Mouse (Mus musculus) gastrocnemius, postnatal 4 days (tissue): ENCODE results near the gene Plekha1. TPM values are rescaled to one million over a fixed set of nuclear protein-coding genes. Genes with fewer than 3 reads are reported as not detected.

Experiments
- DNase-seq, 2 experiments: peaks; one replicate each; pipeline ENCODE4 v3.0.0; 2021 to 2022; ENCODE audit warnings: low spot score in 2 of 2, mixed read lengths in 2 of 2
- total RNA-seq, 2 experiments: library from RNA; stranded (reverse); gene quantifications; 2 replicates each; pipeline ENCODE4 v1.2.3; 2021

The Plekha1 gene
- total RNA-seq, 2 experiments from 2014 or later = 31.4 to 37.8 TPM

DNA sequence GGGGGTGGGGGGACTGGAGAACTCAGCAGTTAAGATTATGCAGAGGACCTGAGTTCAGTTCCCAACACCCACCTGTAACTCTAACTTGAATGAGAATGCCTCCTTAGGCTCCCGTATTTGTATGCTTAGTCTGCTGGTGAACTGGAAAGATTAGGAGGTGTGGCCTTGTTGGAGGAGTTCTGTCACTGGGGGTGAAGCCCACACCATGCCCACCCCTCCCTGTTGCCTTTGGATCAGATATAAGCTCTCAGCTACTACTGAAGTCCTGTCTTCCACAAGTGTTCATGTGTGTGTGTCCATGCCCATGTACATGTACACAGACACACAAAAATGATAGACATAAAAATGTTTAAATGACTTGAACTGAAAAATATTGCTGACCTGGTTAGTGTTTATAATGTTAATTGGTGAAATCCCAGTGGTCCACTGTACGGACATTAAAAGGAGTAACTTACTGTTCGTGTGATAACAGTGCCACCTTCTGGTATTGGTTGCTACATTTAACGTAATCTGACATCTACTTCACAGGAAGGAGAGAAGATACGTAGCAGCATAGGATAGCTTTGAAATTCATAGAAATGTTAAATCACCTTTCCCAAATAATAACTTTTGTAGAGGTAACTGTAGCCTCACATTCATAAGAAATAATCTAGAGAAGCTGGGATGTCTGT lies 49.3 kb downstream of the Plekha1 start:
- no peak for DNase-seq

DNA sequence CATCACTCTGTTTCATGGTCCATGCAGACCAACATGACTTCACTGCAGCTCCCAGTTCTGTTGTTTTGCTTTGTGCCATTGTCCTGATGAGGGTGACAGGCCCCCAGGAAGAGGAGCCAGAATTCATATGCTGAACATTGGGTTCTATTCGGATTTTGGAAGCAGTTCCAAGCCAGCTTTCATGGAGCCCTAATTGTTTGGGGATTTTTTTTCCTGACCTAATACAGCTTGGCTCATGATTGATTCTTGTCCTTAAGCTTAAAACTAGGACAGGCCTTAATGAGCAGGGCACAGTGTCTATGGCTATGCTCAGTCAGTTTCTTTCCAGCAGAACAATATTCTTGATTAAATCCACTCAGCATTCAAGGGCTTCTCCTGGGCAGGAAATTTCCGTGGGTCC lies 52.7 kb downstream of the Plekha1 start:
- no peak for DNase-seq

DNA sequence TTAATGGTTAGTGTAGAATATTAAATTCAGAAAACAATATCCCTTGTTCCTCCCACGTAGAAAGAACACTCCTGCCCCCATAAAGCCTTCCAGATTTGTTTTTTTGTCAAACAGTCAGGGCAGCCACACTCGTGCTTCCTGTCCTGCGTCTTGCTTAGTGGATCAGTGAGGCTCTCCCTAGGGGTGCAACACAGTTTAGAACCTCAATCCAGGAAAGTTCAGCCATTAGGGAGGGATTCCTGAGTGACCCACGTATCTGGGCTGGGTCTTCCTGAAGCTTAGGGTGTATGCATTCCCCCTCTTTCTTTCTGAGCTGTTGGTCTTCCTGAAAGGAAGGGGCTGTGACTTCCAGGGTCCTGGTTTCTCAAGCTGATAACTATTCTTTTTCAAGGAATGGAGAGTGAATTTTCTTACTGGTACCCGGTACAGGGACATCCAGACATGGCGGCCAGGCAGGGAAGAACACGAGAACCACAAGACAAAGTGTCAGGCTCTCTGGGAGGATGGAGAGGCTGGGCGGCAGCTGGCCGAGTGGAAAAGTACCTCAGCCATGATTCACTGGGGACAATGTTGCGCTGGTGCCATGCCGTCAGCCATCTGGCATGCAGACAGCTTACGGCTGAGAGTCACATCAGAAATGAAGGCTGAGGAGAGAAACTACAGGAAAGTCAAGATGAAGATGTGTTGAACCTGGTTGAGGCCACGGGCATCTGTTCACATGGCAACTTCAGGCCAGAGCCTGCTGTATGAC lies 57.6 kb downstream of the Plekha1 start:
- no peak for DNase-seq

DNA sequence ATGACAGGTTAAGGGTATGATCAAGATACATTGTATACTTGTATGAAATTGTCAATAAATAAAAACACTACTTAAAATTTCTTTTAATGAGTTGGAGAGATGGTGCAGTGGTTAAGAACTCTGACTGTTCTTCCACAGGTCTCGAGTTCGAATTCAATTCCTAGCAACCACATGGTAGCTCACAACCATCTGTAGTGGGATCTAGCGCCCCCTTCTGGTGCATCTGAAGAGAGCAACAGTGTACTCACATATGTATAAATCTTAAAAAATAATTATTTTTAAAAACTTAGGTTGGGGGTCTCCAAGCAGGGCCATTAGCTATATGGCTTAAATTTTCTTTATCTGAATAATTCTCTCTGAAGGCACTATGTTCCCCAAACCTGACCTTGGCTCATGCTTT lies 64.8 kb downstream of the Plekha1 start:
- DNase-seq = no peak

DNA sequence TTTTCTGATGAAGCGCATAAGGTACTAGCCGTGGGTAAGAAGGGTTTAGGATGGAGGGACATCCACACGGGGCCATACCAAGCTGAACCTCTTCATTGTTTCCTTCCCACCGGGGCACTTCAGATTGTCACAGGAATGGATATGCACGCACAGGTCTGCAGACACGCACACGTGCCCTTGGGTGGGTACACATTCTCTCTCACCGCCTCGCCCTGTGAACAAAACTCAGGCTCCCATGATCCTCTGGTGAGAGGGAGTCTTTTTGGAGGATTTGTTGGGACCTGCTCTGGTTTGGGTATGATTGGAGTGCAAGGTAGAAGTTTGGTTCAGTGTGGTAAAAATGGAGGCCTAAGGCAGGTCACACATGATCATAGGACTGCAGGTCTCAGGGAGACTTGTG lies 67.4 kb downstream of the Plekha1 start:
- DNase-seq = no peak

DNA sequence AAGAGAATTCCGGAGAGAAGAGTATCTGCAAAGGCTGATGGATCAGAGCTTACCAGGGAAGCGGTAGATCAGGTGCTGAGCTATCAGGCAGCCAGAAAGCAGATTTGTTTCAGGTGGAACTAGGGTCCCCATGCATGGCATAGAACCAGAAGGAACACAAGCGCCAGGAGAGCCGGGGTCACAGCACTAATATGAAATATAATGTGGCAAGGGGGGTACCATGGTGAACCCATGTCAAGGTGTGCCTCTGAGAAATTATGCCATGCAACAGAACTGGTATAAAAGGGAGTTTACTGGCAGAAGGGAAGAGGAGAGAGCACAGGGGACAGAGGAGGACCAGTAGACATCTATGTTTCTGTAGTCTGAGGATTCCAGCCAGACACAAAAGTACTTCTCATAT lies 69.1 kb downstream of the Plekha1 start:
- no peak for DNase-seq

DNA sequence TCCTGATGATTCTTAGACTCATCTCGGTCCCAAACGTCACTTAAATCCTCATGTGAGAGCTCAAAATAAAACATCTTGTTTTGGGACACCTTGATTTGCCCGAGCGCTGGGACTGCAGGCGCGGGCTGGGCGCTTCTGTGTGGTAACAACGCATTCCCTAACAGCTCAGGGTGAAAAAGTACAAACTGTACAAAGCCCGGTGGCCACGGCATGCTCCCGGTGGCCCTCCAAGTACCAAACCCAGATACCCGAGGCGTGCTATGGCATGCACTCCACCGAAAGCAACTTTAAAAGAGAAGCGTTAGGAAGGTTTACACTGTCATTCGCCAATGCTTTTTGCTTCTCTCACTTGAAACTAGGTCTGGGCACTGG lies 69.9 kb downstream of the Plekha1 start:
- no peak for DNase-seq

DNA sequence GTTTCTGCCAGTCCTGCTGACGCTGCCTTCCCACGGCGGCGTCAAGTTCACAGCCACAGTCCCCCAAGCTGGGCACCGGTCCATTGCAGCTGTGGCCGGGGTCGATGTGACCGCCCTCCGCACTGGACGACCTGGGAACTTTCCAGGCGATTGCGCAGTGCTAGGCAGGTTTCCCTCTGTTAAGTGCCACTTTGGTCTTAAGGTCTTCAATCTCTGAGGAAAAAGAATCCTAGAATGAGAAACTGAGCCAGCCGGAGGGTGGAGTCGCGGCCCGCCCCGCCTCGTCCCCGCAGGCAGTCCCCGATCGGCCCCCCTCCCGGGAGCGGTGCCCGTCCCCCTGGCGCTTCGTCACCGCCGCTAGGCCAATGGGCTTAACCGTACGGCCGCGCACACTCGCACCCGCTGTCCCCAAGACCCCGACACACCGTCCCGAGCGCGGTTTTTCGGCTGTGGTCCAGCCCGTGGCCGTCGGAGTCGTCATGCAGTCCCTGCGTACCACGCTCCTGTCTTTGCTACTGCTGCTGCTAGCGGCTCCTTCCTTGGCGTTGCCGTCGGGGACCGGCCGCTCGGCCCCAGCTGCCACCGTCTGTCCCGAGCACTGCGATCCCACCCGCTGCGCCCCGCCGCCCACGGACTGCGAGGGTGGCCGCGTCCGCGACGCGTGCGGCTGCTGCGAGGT lies 70.4 kb downstream of the Plekha1 start, which contains the start of gene Htra1:
Gene Htra1 (plus strand): TSS at position 319 of the 679 bp plus-strand sequence.
- DNase-seq = peak; percentile 79 to 81

DNA sequence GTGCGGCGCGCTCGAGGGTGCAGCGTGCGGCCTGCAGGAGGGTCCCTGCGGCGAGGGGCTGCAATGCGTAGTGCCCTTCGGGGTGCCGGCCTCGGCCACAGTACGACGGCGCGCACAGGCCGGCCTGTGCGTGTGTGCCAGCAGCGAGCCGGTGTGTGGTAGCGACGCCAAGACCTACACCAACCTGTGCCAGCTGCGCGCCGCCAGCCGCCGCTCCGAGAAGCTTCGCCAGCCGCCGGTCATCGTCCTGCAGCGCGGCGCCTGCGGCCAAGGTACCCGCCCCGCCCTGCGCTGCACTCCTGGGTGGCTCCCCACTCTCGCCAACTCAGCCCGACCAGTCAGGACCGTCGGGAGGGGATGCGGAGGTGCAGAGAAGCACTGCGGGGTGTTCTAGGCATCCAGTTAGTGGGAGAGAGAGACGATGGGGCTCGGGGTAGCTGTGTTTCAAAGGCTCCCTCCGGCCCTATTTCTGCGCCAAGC lies 71.0 kb downstream of the Plekha1 start:
- DNase-seq = peak; percentile 34 to 55

DNA sequence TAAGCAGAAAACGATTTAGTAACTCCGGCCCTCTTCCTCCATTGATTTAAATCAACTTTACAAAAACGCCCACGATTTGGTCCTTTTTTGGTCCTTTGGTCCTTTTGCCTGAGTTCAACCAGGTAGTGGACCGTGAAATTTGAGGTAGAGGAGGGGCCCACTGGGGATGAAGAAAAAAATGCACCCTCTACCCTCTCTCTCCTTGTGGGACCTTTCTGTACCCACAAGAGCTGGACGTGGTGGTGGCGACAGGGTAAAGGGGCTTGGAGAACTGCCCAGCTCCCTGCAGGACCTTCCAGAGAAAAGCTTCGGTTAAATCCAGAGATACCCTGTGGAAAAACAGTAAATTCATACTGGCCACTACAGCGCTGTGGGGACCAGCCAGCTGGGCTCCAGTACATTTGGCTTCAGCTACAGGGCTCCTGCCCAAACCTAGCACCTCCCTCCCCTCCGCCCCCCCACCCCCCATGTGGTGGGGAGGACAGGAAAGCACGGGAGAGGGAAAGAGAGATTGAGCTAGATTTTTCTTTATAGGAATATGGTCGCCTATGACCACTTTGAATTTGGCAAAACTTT lies 71.8 kb downstream of the Plekha1 start:
- peak; percentile 22 to 35 for DNase-seq

DNA sequence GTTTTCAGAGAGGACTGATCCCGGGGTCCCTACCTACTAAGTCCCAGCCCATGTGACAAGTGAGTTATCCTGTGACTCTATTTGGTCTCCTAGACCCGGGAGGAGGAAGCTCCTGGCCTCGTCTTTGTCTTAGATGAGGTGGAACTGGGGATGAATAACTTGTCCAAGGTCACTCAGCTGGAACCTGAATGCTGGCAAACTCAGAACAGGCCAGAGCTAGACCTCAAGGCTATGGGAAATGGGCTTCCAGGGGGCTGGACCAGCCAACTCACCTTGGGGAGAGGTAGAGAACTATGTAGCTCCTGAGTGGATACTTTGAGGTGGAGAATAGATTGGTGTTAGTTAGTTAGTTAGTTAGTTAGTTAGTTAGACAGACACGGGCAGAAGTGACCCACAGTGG lies 72.4 kb downstream of the Plekha1 start:
- no peak for DNase-seq

DNA sequence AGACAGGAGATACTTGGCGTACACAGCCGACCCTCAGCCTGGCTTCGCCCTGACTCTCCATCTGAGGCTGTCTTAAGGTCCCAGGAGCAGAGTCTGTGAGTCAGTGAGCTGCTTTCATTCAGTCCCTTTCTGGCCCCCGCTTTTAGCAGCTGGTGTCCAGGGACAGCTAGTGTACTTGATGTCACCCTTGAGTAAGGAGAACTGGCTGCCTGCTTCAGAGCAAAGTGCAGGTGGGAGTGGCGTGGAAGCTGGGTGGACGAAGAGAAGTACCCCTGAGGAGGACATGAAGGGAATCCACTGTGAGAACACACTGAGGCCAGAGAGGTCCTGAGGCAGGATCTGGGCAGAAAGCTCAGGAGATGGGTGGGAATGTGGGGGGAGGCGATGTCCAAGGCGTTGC lies 73.3 kb downstream of the Plekha1 start:
- DNase-seq = no peak

DNA sequence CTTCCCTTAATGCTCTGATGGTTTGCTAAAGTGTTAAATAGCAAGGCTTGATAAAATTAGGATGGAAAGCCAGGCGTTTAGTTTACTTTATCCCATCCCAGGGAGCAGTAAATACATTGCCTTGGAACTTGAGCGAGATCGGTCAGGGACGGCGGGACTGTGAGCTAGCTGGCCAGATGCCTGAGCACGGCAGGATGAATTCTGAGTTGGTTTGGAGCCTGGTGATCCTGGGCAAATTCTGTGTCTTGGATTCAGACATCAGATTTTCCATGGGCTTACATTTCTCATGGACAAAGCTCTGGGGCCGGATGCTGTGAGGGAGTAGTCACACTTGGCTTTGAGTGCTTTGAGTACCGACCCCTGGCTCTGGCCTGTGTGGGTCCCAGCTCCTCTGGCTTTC lies 75.2 kb downstream of the Plekha1 start:
- peak in 1 of 2 experiments; percentile 51 for DNase-seq

DNA sequence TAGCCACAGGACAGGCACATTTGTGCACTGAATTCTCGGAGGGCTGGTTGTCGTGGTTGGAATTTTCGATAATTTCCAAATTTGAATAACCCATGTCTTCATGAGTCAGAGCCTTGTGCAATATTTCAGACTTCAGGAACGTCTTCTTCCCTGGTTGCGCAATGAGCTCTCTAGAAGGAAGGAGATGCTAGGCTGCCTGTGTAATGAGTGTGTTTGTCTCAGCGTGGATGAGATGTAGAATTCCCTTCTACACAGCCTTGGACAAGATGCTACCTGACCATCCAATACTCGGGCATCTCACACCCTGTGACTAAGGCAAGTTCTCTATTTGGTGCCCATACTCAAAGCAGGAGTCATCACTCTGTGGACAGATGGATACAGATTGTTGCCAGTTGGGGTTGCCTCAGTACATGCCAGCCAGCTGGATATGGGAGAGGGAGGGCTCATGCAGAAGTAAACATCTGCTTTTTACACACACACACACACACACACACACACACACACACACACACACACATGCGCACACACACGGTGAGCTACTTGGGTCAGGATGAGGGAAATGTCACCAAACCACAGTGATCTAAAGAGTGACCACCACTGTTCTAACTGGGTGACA lies 77.8 kb downstream of the Plekha1 start:
- DNase-seq = no peak

DNA sequence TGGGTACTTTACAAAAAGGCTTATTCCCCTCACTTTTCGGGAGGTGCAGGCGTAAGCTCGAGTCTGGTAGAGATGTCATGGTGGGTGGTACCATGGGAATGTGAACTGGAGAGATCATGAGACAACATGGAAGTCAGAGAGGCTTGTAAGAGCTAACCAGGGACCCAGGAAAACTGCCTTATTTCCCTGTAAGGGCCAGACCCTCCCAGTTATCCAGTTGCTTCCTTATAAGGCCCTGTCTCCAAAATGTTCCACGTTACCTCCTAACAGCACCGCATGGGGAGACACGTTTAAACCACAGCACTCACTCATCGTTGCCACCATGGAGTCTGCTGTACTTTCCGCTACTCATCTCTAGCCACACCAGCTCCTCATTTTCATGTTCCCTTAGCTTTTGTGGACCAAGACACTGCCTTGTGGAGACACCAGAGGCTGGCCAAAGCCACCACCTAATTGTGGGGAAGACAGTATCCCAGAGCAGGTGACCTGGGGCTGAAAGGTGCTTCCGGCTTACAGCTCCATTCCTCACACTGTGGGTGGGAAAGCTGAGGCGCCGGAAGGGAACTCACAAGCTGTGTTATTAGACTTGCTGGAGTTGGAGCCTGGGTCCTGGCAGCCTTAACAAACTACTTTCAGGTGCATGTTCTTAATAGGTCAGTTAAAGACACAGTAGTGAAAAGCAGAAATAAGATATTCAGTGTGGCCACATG lies 79.4 kb downstream of the Plekha1 start:
- DNase-seq = no peak

DNA sequence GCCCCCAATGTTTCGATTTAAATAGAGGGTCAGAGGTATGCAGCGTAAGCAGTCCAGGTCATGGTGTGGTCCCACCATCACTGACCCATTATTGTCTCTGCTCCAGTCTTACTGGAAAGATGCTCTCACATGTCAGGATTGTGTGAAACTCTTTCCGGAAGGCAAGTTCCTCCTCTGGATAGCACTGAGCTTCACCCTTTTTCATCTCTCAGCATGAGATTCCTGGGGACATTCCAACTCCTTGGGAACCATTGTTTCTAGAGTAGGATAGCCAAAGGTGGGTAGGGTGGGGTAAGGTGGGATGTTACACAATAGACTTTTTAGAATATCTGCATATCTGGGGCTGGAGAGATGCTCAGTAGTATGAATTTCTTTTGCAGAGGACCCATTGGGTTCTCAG lies 80.2 kb downstream of the Plekha1 start:
- DNase-seq = no peak

DNA sequence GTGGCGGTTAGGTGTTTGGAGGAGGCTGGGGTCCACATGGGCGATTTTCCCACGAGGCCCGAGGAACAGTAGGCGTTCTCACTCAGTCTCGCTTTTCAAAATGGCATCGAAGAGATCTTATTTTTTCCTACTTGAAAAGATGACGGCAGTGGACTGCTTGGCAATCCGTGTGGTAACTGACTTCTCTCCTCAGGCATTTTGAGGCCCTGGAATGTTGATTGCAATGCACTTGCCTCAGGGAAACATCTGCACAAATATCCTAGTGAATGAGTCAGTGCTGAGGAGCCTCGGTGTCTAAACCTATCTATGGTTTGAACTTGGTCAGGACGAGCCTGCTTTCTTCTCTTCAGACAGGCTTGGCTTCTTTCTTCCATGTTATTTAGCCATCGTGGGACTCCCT lies 80.7 kb downstream of the Plekha1 start:
- DNase-seq = no peak

DNA sequence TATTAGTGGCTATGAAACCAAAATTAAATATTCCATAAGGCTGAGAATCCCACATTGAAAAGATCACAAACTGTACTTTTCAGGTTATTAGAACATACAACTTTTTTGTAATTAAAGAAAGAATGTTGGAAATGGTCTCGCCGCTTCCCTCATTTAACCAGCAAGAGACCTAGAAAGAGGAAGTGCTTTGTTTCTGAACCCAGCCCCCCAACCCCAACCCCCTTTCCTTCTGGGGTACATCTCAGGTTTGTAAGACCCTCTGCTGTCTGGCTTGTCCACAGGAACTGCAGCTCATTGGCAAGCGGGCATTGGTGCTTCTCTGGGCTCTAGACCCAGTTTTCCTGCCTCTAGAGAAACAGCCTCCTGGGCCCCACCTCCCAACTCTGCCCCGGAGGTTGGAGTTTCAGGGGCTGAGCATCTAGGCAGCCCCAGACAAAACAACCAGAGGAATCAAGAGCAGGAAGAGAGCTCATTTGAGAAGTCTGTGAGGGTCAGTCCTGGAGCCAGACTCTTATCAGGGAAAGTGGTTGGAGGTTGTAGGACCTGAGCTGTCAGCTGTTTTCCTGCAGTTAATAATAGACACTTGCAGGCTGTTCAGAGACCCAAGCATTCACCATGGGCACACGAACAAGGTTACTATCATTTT lies 83.1 kb downstream of the Plekha1 start:
- peak in 1 of 2 experiments; percentile 7 for DNase-seq

DNA sequence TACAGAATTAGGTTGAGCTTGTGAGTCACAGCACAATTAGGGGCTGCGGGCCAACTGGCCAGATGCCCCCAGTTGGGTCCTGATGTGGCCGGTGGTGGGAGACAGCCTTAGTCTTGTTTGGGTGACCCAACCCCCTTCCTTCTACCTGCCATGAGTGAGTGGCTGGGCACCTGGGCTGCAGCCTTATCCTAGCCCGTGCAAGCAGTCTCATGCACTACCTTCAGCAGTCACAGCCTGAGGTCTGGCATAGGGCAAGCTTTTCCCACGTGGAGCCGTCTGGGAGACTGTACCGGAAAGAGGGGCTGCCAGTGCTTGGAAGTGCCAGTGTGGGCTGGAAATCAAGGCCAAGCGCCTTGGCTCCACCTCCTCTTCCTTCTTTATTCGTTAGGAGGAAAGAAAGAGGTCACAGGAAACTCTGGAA lies 83.8 kb downstream of the Plekha1 start:
- peak in 1 of 2 experiments; percentile 28 for DNase-seq

DNA sequence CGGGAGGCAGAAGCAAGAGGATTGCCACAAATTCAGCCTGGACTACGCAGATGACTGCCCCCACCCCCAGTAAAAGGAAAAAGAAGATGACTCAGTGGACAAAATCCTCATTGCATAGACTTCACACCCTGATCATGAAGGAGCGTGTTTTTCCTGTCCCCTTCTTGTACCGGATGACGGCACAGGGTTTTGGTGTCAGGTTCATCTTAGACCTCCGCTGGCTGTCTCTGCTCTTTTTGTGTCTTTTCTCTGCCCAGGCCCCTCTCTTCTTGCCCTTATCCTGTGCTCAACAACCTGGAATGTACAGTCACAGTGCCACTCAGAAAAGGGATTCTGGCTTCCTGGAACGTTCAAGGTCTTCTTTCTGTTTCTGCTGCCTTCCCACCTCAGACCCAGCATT lies 84.9 kb downstream of the Plekha1 start:
- no peak for DNase-seq
